Mouse (Mus musculus): ENCODE measurements around the gene Osbpl3. TPM values are rescaled to one million over a fixed set of nuclear protein-coding genes. Genes with fewer than 3 reads are reported as not detected.

Gene Osbpl3
- polyA plus RNA-seq, 1 experiment from 2014 or later, result 6.4 TPM

DNA sequence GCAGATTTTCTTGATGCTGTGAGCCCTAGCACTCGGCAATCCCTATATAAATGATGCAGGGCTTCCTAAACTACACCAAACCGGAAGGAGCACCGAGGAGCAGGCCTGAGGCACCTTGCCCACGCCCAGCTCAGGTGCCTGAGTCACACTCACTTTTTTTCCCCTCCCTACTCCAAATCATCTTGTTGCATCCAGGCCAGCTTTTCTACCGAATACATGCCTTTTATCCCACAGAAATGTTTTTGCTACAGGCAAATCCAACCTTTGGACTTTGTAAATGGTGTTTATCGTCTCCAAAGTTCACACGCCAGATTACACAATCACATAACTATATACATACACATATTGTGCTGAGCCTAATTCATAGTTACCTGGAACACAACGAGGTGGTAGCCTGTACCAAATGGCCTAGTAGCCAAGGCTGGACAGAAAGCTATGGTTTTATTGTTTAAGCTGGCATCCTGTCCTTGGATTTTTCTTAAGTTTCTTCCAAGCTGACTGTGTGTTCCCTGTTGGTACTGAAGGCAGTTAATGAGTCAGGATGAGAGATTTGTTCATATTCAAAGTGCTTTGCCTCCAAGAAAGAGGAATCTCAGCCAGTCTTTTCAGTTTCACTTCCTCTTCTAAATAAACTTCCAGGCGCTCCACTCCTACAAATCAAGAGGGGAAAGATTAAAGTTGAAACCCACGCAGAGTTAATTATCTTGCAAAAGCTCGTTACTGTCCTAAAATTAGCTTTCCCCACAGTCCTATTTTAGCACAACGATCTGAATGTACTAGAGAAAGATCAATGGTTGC lies 1.7 kb upstream of the Osbpl3 start:
- Histone ChIP-seq H3K36me3 (ENCODE audit: control insufficient read depth, insufficient read depth, low read length) (no peaks in the 10 kb centered on the region), H3K9me3 (ENCODE audit: control insufficient read depth, low read length) (no peaks in the 10 kb centered on the region), H3K4me3 (ENCODE audit: low read length) (no peak overlapping the region), H3K27ac (ENCODE audit: low read length) (no peak overlapping the region), H3K9ac (ENCODE audit: low read length) (no peak overlapping the region), H3K4me1 (replicated peaks; ENCODE audit: control insufficient read depth, insufficient read depth, low read length) (peaks cover 9% of the 10 kb centered on the region), H3K27me3 (ENCODE audit: control insufficient read depth, insufficient read depth, low read depth, low read length) (no peaks in the 10 kb centered on the region; the same call in 1 of the 2 replicates), H3K4me2 (ENCODE audit: low read depth, low read length) (no peak overlapping the region)
- ATAC-seq (ENCODE audit: low read depth), result no peak
- WGBS, result 79% methylated on average over 12 of the region's 12 CpGs

DNA sequence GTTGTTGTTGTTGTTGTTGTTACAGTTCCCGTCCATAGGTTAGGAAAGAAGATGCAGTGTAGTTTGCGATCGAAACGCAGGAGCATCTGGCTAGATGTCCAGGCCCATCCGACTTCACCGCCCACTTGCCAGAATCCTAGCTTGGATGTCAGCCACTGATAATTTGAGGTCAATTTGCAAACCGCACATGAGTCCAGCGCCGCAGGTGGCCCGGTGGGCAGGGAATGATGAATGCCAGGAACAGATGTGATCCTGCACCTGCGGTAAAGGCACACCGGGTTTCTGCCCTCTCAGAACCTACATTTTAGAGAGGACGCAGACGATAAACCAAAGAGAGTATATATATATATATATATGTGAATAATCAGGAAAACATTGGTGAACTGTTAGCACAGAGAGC lies 705 bp upstream of the Osbpl3 start:
- H3K36me3 ChIP-seq (ENCODE audit: control insufficient read depth, insufficient read depth, low read length), result no peaks in the 10 kb centered on the region
- peak overlapping the region; percentile 98; the same call in 1 of the 2 replicates for H3K4me2 ChIP-seq (ENCODE audit: low read depth, low read length)
- H3K4me1 ChIP-seq (replicated peaks; ENCODE audit: control insufficient read depth, insufficient read depth, low read length), result peaks cover 9% of the 10 kb centered on the region
- WGBS, result 55% methylated on average over 14 of the region's 14 CpGs
- no peaks in the 10 kb centered on the region for H3K9me3 ChIP-seq (ENCODE audit: control insufficient read depth, low read length)
- no peak overlapping the region for H3K9ac ChIP-seq (ENCODE audit: low read length)
- H3K27me3 ChIP-seq (ENCODE audit: control insufficient read depth, insufficient read depth, low read depth, low read length), result no peaks in the 10 kb centered on the region; the same call in 1 of the 2 replicates
- no peak overlapping the region for H3K27ac ChIP-seq (ENCODE audit: low read length)
- ATAC-seq (ENCODE audit: low read depth), result no peak
- H3K4me3 ChIP-seq (ENCODE audit: low read length), result peak overlapping the region; percentile 73; the same call in 1 of the 2 replicates

DNA sequence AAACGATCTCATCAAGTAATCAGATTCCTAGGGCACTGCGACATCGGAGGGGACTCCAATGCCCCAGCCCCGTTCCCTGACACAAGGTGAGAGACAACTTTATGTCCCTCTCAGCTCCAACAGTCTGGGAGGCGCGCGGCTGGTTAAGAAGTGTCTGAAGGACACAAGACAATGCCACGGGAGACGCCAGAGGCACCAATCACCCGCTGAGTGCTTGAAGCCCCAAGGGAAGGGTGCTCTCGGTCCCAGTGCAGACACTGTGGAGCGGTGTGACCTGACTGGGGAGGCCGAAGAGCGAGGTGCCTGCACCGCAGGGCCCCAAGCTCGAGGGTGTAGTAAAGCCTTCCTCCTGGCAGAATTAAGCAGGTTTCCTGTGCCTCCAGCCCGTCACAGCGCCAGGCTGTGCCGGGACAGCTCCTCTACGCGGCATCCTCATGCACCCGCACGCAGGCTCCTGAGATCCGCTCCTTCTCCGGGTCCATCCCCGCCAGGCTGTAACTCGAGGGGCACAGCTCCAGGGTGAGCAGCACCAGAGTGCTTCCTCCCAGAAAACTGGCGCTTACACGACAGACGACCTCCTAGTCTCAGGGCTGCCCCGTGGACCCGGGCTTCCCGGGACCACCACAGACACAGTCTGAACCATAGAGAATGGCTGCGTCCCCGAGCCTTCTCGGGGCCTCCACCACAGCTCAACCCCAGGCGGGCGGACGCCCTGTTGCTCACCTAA lies 736 bp downstream of the Osbpl3 start:
- Histone ChIP-seq H3K9ac (ENCODE audit: low read length) (peak overlapping the region; percentile 78), H3K4me1 (replicated peaks; ENCODE audit: control insufficient read depth, insufficient read depth, low read length) (peaks cover 9% of the 10 kb centered on the region), H3K4me3 (ENCODE audit: low read length) (peak overlapping the region; percentile 73), H3K36me3 (ENCODE audit: control insufficient read depth, insufficient read depth, low read length) (no peaks in the 10 kb centered on the region), H3K27me3 (ENCODE audit: control insufficient read depth, insufficient read depth, low read depth, low read length) (no peaks in the 10 kb centered on the region; the same call in 1 of the 2 replicates), H3K9me3 (ENCODE audit: control insufficient read depth, low read length) (no peaks in the 10 kb centered on the region), H3K4me2 (ENCODE audit: low read depth, low read length) (peak overlapping the region; percentile 98), H3K27ac (ENCODE audit: low read length) (peak overlapping the region; percentile 73)
- WGBS, result under 1% methylated on average over 39 of the region's 39 CpGs
- ATAC-seq (ENCODE audit: low read depth), result peak; percentile 42

DNA sequence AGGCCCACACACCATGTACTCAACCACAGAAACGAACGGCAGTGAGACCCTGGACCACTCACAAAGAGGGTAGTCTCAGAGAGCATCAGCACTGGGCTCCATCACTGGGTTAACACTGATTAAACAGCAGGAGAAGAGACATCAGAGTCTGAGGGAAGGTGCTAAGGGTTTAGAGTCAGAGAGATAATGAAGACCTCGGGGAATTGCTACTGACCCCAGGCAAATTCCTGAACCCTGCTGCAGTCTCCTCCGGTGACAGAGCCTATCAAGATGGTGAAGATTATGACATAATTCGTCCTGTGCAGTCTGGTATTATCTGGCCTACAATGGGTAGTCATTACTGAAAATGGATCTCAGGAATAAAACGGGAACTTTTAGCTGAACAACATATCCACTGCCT lies 2.4 kb downstream of the Osbpl3 start:
- Histone ChIP-seq H3K27me3 (ENCODE audit: control insufficient read depth, insufficient read depth, low read depth, low read length) (no peaks in the 10 kb centered on the region; the same call in 1 of the 2 replicates), H3K27ac (ENCODE audit: low read length) (no peak overlapping the region), H3K9me3 (ENCODE audit: control insufficient read depth, low read length) (no peaks in the 10 kb centered on the region), H3K9ac (ENCODE audit: low read length) (no peak overlapping the region), H3K4me1 (replicated peaks; ENCODE audit: control insufficient read depth, insufficient read depth, low read length) (peaks cover 9% of the 10 kb centered on the region), H3K4me2 (ENCODE audit: low read depth, low read length) (no peak overlapping the region), H3K36me3 (ENCODE audit: control insufficient read depth, insufficient read depth, low read length) (no peaks in the 10 kb centered on the region), H3K4me3 (ENCODE audit: low read length) (no peak overlapping the region)
- no peak for ATAC-seq (ENCODE audit: low read depth)
- 51% methylated on average over 6 of the region's 6 CpGs for WGBS

- H3K4me2 ChIP-seq (ENCODE audit: low read depth, low read length), result no peak overlapping the region
- no peaks in the 10 kb centered on the region; the same call in 1 of the 2 replicates for H3K27me3 ChIP-seq (ENCODE audit: control insufficient read depth, insufficient read depth, low read depth, low read length)
- H3K9ac ChIP-seq (ENCODE audit: low read length), result no peak overlapping the region
- no peak for ATAC-seq (ENCODE audit: low read depth)
- WGBS, result 86% methylated on average over 10 of the region's 10 CpGs
- H3K9me3 ChIP-seq (ENCODE audit: control insufficient read depth, low read length), result no peaks in the 10 kb centered on the region
- no peaks in the 10 kb centered on the region for H3K36me3 ChIP-seq (ENCODE audit: control insufficient read depth, insufficient read depth, low read length)
- H3K4me3 ChIP-seq (ENCODE audit: low read length), result no peak overlapping the region
- no peak overlapping the region for H3K27ac ChIP-seq (ENCODE audit: low read length)
- H3K4me1 ChIP-seq (replicated peaks; ENCODE audit: control insufficient read depth, insufficient read depth, low read length), result peaks cover 9% of the 10 kb centered on the region
Measured at GRCm38 (mm10) chr6:50452220-50452619, 3.8 kb downstream of the Osbpl3 start.

DNA sequence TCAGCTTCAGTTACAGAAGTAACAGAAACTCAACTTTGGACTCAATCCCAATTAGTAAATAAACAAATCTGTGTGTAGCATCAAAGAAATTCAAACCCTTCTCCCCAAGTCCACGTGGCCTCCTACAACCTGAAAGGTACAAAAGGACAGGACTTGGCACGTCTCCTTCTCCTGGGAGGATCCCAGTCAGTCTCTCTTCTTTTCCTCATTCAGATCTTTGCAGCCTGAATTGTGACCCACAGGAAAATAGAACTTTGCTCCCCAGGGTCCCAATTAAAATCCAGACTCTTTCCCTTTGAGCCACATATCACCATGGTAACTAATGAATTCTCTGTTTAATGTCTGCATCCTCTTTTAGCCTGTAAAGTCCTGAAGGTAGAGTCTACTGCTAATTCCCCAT lies 10.4 kb downstream of the Osbpl3 start:
- H3K4me2 ChIP-seq (ENCODE audit: low read depth, low read length), result no peak overlapping the region
- no peaks in the 10 kb centered on the region for H3K36me3 ChIP-seq (ENCODE audit: control insufficient read depth, insufficient read depth, low read length)
- no peak overlapping the region for H3K9ac ChIP-seq (ENCODE audit: low read length)
- ATAC-seq (ENCODE audit: low read depth), result no peak
- WGBS, result 66% methylated on average over 2 of the region's 2 CpGs
- no peak overlapping the region for H3K27ac ChIP-seq (ENCODE audit: low read length)
- H3K9me3 ChIP-seq (ENCODE audit: control insufficient read depth, low read length), result no peaks in the 10 kb centered on the region
- no peaks in the 10 kb centered on the region for H3K4me1 ChIP-seq (replicated peaks; ENCODE audit: control insufficient read depth, insufficient read depth, low read length)
- H3K27me3 ChIP-seq (ENCODE audit: control insufficient read depth, insufficient read depth, low read depth, low read length), result no peaks in the 10 kb centered on the region
- H3K4me3 ChIP-seq (ENCODE audit: low read length), result no peak overlapping the region

GRCm38 (mm10) chr6:50440966-50441862 lies 14.8 kb downstream of the Osbpl3 start:
- Histone ChIP-seq H3K9ac (ENCODE audit: low read length) (no peak overlapping the region), H3K9me3 (ENCODE audit: control insufficient read depth, low read length) (no peaks in the 10 kb centered on the region), H3K4me2 (ENCODE audit: low read depth, low read length) (no peak overlapping the region), H3K4me1 (replicated peaks; ENCODE audit: control insufficient read depth, insufficient read depth, low read length) (no peaks in the 10 kb centered on the region), H3K36me3 (ENCODE audit: control insufficient read depth, insufficient read depth, low read length) (no peaks in the 10 kb centered on the region), H3K27me3 (ENCODE audit: control insufficient read depth, insufficient read depth, low read depth, low read length) (no peaks in the 10 kb centered on the region), H3K27ac (ENCODE audit: low read length) (peak overlapping the region; percentile 26), H3K4me3 (ENCODE audit: low read length) (no peak overlapping the region)
- peak; percentile 88 for ATAC-seq (ENCODE audit: low read depth)
- WGBS, result 75% methylated on average over 5 of the region's 5 CpGs

- Histone ChIP-seq H3K4me2 (ENCODE audit: low read depth, low read length) (no peak overlapping the region), H3K9ac (ENCODE audit: low read length) (no peak overlapping the region), H3K4me1 (replicated peaks; ENCODE audit: control insufficient read depth, insufficient read depth, low read length) (no peaks in the 10 kb centered on the region), H3K4me3 (ENCODE audit: low read length) (no peak overlapping the region), H3K36me3 (ENCODE audit: control insufficient read depth, insufficient read depth, low read length) (no peaks in the 10 kb centered on the region), H3K27ac (ENCODE audit: low read length) (no peak overlapping the region), H3K9me3 (ENCODE audit: control insufficient read depth, low read length) (no peaks in the 10 kb centered on the region), H3K27me3 (ENCODE audit: control insufficient read depth, insufficient read depth, low read depth, low read length) (no peaks in the 10 kb centered on the region)
- ATAC-seq (ENCODE audit: low read depth), result no peak
- WGBS, result 86% methylated on average over 7 of the region's 7 CpGs
Measured at GRCm38 (mm10) chr6:50440197-50440596, 15.8 kb downstream of the Osbpl3 start.
